Mouse (Mus musculus): ENCODE data around the gene Tekt4. TPM values are rescaled to one million over a fixed set of nuclear protein-coding genes. Genes with fewer than 3 reads are reported as not detected.

Gene Tekt4
- polyA plus RNA-seq, 1 experiment from 2014 or later, result 0.22 TPM

DNA sequence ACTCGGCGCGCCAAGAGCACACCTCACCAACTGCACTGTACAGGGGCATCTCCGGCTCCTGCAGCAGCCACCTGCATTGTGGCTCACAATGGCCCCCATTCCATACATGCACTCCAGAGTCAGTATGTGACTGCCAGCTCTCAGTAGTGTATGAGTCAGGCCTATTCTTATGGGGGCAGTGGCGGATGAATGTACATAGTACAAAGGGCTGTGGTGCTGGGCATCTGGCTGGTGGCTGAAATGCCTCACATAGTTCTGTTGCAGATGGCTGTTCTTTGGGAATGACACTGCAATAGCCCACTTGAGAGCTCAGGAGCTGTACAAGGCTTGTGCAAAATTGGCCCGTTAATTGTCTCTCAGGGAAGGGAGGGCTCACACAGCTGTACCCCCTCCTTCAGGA is 27.7 kb downstream of the Tekt4 start:
- H3K27ac ChIP-seq (replicated peaks), result no peak overlapping the region
- H3K9me3 ChIP-seq, result no peaks in the 10 kb centered on the region
- no peak overlapping the region for H3K4me2 ChIP-seq (replicated peaks)
- ATAC-seq (ENCODE audit: low FRiP score, low read depth), result no peak
- H3K4me3 ChIP-seq, result no peak overlapping the region
- peaks cover 26% of the 10 kb centered on the region for H3K27me3 ChIP-seq
- H3K9ac ChIP-seq (replicated peaks), result no peak overlapping the region
- WGBS, result 91% methylated on average over 6 of the region's 6 CpGs
- 0 out of 2 replicates have a peak, but pooled peaks cover 2% of the 10 kb centered on the region for H3K4me1 ChIP-seq
- no peaks in the 10 kb centered on the region for H3K36me3 ChIP-seq

DNA sequence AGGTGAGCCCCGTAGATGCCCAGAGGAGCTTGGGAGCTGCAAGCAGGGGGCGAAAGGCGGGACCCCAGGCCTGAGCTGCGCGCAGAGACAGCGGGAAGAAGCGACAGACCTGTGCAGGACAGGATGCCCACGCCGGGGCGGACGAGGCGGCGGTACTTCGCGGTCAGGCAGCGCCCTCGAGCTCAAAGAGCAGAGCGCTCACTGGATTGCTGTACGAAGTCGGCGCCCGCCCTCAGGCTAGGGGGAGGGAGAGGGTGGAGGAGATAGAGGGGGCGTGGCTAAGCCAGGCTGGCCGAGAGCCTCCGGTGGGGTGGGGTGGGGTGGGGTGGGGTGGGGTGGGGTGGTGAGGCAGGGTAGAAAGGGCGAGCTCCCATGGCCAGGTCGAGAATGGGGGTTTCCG is 42.6 kb downstream of the Tekt4 start, which contains the start of gene Sstr5:
Gene Sstr5, minus strand, starts transcription at position 276 of the 400 bp plus-strand sequence.
- H3K4me2 ChIP-seq (replicated peaks), result peak within 1 kb of the TSS; percentile 52
- WGBS, result 1% methylated on average over 20 of the region's 28 CpGs
- no peak within 1 kb of the TSS for H3K27ac ChIP-seq (replicated peaks)
- ATAC-seq (ENCODE audit: low FRiP score, low read depth), result no peak
- peak within 1 kb of the TSS; percentile 35 for H3K4me3 ChIP-seq
- peak within 1 kb of the TSS; percentile 31; the same call in 1 of the 2 replicates for H3K9ac ChIP-seq (replicated peaks)
- no peaks in the 10 kb centered on the region for H3K36me3 ChIP-seq
- peaks cover 9% of the 10 kb centered on the region for H3K4me1 ChIP-seq
- no peaks in the 10 kb centered on the region for H3K9me3 ChIP-seq
- H3K27me3 ChIP-seq, result peaks cover 64% of the 10 kb centered on the region

DNA sequence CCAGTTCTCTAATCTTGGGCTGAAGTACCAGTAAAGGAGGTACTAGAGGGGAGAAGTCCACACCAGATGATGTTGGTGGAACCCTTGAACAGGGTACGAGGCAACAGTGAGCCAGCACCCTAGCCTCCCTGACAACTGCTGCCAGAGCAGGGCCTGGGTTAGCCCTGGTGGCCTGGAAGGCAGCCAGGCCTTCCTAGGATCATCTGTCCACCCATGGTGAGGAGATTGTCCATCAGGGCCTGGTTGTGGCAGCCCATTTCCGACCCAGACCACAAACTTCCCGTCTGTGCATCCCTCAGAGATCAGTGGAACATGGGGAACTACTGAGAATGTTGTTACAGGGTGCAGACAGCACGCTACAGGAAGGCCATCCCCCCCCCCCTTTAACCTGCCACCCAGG is 48.2 kb downstream of the Tekt4 start:
- Histone ChIP-seq H3K27ac (replicated peaks) (no peak overlapping the region), H3K4me3 (no peak overlapping the region), H3K36me3 (no peaks in the 10 kb centered on the region), H3K9ac (replicated peaks) (no peak overlapping the region), H3K4me2 (replicated peaks) (no peak overlapping the region), H3K27me3 (peaks cover 39% of the 10 kb centered on the region), H3K9me3 (no peaks in the 10 kb centered on the region), H3K4me1 (no peaks in the 10 kb centered on the region)
- WGBS, result 74% methylated on average over 4 of the region's 4 CpGs
- no peak for ATAC-seq (ENCODE audit: low FRiP score, low read depth)

DNA sequence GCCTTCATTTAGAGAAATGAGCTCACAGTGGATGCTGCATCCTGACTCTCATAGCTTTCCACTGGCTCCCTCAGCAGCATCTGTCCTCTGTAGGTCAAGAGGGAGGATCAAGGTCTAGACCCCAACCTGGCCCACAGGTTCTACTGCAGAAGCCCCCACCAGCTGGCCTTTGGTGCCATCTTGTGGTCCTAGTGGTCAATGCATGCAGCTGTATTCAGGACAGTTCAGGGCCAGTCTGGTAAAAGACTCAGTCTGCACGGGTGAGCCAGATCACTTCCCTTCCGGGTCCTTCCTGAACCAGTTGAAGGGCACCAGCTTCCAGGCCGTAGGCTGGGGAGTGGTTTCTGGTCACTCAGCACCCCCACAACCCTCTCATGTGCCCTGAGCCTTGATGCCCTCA is 53.4 kb downstream of the Tekt4 start:
- H3K9ac ChIP-seq (replicated peaks), result no peak overlapping the region
- H3K9me3 ChIP-seq, result no peaks in the 10 kb centered on the region
- H3K36me3 ChIP-seq, result no peaks in the 10 kb centered on the region
- no peaks in the 10 kb centered on the region for H3K4me1 ChIP-seq
- no peak overlapping the region for H3K4me3 ChIP-seq
- peaks cover 16% of the 10 kb centered on the region; the same call in 1 of the 2 replicates for H3K27me3 ChIP-seq
- H3K4me2 ChIP-seq (replicated peaks), result no peak overlapping the region
- 28% methylated on average over 3 of the region's 3 CpGs for WGBS
- H3K27ac ChIP-seq (replicated peaks), result no peak overlapping the region
- ATAC-seq (ENCODE audit: low FRiP score, low read depth), result no peak

DNA sequence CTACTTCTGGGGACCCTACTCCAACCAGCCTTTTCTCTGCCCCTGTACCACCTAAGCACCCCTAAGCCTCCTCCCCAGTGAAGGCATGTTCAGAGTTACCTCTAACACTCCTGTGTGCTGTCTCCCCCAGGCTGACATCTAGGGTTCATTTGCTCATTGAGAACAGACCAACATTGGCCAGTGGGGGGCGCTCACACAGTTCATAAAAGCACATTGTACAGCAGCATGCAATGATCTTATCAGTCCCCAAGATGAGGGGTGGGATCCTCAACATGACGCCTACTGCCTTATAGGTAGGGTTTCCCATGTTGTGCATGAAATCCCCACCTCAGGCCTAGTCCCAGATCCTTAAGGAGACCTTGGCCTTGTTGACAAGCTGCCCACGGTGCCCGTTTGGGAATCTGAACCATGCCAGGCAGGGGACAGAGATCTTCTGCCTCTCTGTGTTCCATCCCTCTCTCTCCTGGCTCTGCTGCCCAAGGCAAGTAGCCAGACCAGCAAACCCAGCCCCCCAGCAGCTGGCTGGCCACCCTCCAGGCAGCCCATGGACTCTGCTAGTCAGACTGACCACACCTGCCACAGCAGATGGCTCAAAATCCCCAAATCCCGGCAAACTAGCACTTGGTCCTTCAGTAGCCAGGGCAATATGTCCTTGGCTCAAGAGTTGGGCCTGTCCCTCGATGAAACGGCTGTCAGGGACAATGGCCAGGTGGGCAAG is 54.6 kb downstream of the Tekt4 start:
- H3K9ac ChIP-seq (replicated peaks), result no peak overlapping the region
- H3K36me3 ChIP-seq, result no peaks in the 10 kb centered on the region
- no peak overlapping the region for H3K4me3 ChIP-seq
- no peak overlapping the region for H3K4me2 ChIP-seq (replicated peaks)
- no peak for ATAC-seq (ENCODE audit: low FRiP score, low read depth)
- no peaks in the 10 kb centered on the region for H3K4me1 ChIP-seq
- no peaks in the 10 kb centered on the region for H3K9me3 ChIP-seq
- H3K27me3 ChIP-seq, result peaks cover 16% of the 10 kb centered on the region; the same call in 1 of the 2 replicates
- no peak overlapping the region for H3K27ac ChIP-seq (replicated peaks)
- WGBS, result 56% methylated on average over 7 of the region's 7 CpGs

DNA sequence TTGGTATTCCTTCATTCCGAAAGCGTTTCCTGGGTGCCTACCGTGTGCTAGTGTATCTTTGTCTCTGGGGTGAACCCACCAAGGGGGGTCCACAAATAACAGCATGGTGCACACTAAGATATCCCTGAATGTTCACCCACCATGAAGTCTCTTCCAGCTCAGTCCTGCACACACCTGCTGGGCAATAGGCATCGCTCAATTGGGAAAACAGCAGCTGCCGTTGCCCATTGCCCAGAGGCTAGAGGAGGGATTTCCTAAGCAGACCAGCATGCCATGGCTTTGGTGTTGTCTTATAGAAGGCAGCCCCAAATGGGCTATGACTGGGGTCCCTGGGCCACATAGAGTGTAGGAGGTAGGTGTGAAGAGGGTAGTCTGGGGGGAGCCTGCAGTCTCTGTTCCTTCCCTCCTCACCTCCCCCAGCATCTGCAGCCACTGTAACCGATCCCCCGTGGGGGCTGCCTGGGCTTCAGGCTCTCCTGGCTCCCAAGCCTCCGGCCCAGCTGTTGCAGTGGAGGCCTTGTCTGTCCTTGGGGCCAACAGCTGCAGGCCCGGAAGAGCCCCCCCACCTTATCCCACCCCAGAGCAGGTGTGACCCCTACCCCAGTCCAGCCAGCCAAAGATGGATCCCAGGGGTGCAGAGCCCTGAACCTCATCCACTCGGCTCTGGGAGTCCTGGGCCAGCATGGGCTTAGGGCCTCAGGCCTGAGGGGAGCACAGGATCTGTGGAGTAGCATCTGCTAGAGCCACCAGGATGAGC is 55.8 kb downstream of the Tekt4 start:
- 0 out of 2 replicates have a peak overlapping the region, but pooled peaks have one; percentile 24 for H3K9ac ChIP-seq (replicated peaks)
- no peak overlapping the region for H3K27ac ChIP-seq (replicated peaks)
- ATAC-seq (ENCODE audit: low FRiP score, low read depth), result no peak
- no peak overlapping the region for H3K4me2 ChIP-seq (replicated peaks)
- H3K36me3 ChIP-seq, result no peaks in the 10 kb centered on the region
- no peaks in the 10 kb centered on the region for H3K9me3 ChIP-seq
- H3K4me3 ChIP-seq, result no peak overlapping the region
- H3K27me3 ChIP-seq, result peaks cover 16% of the 10 kb centered on the region; the same call in 1 of the 2 replicates
- WGBS, result 81% methylated on average over 8 of the region's 10 CpGs
- H3K4me1 ChIP-seq, result no peaks in the 10 kb centered on the region

DNA sequence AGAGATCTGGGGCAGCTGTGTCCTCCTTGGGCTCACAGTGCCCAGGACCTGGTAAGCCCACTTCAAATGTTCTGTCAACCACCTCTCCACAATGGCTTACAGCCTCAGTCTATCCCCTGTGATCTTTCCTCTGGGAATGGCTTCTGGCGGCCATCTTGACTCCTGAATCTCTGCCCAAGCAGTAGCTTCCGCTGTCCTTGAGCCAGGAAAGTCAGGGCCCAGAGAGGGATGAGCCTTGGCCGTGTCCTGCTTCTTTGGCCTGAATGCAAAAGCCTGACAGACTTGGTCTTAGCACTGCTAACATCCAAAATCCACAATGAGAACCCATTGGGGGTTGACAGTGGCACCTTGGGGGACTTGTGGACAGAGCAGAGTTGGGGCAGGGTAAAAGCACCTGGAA is 57.5 kb downstream of the Tekt4 start:
- Histone ChIP-seq H3K27me3 (0 out of 2 replicates have a peak, but pooled peaks cover 9% of the 10 kb centered on the region), H3K9me3 (no peaks in the 10 kb centered on the region), H3K9ac (replicated peaks) (no peak overlapping the region), H3K4me1 (no peaks in the 10 kb centered on the region), H3K4me3 (no peak overlapping the region), H3K4me2 (replicated peaks) (no peak overlapping the region), H3K27ac (replicated peaks) (no peak overlapping the region), H3K36me3 (no peaks in the 10 kb centered on the region)
- ATAC-seq (ENCODE audit: low FRiP score, low read depth), result no peak
- WGBS, result 85% methylated on average over 3 of the region's 3 CpGs

DNA sequence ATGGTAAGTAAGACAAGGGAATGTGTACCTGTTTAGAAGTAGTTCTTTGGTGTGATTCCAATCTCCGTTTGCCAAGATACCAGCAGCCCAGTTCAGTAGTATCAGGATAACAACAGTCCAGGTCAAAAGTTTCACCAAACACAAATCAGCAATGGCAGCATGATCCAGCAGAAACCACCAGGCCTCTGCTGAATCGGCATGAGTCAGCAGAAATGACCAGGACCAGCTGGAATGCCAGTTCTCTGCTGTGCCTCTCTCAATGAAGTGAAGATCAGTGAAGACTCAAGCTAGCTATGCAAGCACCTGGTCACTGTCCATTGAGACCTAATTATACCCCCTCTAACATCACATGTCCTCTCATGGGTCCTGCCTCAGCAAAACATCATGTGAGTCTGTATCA is 59.6 kb downstream of the Tekt4 start:
- H3K4me1 ChIP-seq, result peaks cover 6% of the 10 kb centered on the region; the same call in 1 of the 2 replicates
- ATAC-seq (ENCODE audit: low FRiP score, low read depth), result no peak
- H3K27me3 ChIP-seq, result no peaks in the 10 kb centered on the region
- no peak overlapping the region for H3K4me2 ChIP-seq (replicated peaks)
- H3K9me3 ChIP-seq, result no peaks in the 10 kb centered on the region
- no peak overlapping the region for H3K27ac ChIP-seq (replicated peaks)
- H3K9ac ChIP-seq (replicated peaks), result no peak overlapping the region
- H3K36me3 ChIP-seq, result no peaks in the 10 kb centered on the region
- WGBS, result 88% methylated on average over 2 of the region's 2 CpGs
- H3K4me3 ChIP-seq, result no peak overlapping the region

DNA sequence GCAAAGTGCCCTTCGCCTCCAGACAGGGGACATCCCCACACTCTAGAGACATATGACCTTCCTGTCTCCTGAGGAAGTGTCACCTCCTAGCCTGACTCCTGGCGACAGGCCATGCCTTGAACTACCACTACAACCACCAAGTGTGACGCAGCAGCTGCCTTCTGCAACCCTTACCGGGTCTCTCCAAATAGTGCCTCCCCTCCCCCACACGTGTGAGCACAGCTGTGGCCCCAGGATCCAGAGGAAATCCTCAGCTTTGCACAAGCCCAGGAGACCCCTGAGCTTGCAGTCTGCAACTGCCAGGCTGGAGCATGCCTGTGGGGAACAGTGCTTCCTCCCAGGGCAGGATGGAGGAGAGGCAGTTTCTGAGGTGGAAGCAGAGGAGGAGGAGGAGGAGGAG is 61.9 kb downstream of the Tekt4 start:
- no peak for ATAC-seq (ENCODE audit: low FRiP score, low read depth)
- Histone ChIP-seq H3K9me3 (no peaks in the 10 kb centered on the region), H3K9ac (replicated peaks) (no peak overlapping the region), H3K4me3 (no peak overlapping the region), H3K27ac (replicated peaks) (no peak overlapping the region), H3K36me3 (no peaks in the 10 kb centered on the region), H3K4me2 (replicated peaks) (no peak overlapping the region), H3K4me1 (peaks cover 11% of the 10 kb centered on the region; the same call in 1 of the 2 replicates), H3K27me3 (peaks cover under 1% of the 10 kb centered on the region; the same call in 1 of the 2 replicates)
- WGBS, result 47% methylated on average over 5 of the region's 5 CpGs

DNA sequence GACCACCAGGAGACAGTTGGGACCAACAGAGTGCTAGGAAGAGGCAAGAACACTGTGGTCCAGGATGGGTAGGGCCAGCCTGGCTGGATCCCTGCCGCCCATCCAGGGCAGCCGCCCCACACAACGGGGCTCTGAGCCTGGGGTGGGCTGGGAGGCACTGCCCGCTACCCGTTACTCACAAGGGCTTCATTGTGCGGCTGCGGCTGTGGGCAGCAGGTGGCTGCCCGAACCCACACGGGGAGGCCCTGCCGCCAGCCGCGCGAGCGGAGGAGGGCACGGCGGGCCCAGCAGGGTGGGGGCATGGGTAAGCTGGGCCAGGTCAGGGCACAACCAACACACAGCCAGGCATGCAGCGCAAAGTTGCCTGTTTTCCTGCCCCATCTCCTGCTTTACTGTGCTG is 63.7 kb downstream of the Tekt4 start:
- H3K9ac ChIP-seq (replicated peaks), result no peak overlapping the region
- H3K27me3 ChIP-seq, result peaks cover 8% of the 10 kb centered on the region
- ATAC-seq (ENCODE audit: low FRiP score, low read depth), result no peak
- no peak overlapping the region for H3K27ac ChIP-seq (replicated peaks)
- peaks cover 11% of the 10 kb centered on the region; the same call in 1 of the 2 replicates for H3K4me1 ChIP-seq
- H3K36me3 ChIP-seq, result no peaks in the 10 kb centered on the region
- no peak overlapping the region for H3K4me2 ChIP-seq (replicated peaks)
- H3K9me3 ChIP-seq, result no peaks in the 10 kb centered on the region
- no peak overlapping the region for H3K4me3 ChIP-seq
- WGBS, result 82% methylated on average over 17 of the region's 17 CpGs

DNA sequence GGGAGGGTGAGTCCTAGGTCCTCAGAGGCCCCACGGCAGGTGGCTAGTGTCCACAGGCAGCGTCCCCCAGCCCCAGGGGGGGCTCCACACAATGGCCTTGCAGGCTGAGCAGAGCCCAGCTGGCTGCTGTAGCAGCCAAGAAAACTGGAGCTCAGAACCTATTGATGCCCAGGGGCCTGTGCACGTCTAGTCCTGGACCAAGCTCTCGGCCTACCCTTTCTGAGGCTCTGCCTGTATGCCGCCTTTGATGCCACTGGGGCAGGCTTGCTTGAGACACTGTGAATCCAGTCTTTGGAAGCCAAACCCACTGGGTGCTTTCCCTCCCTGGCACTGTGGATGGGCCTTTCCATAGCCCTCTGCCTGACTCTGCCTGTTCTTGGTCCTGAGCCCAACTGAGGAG is 65.1 kb downstream of the Tekt4 start:
- Histone ChIP-seq H3K4me2 (replicated peaks) (no peak overlapping the region), H3K4me1 (peaks cover 11% of the 10 kb centered on the region; the same call in 1 of the 2 replicates), H3K4me3 (no peak overlapping the region), H3K9me3 (no peaks in the 10 kb centered on the region), H3K27ac (replicated peaks) (no peak overlapping the region), H3K27me3 (peaks cover 8% of the 10 kb centered on the region), H3K36me3 (no peaks in the 10 kb centered on the region), H3K9ac (replicated peaks) (no peak overlapping the region)
- 60% methylated on average over 5 of the region's 5 CpGs for WGBS
- no peak for ATAC-seq (ENCODE audit: low FRiP score, low read depth)

DNA sequence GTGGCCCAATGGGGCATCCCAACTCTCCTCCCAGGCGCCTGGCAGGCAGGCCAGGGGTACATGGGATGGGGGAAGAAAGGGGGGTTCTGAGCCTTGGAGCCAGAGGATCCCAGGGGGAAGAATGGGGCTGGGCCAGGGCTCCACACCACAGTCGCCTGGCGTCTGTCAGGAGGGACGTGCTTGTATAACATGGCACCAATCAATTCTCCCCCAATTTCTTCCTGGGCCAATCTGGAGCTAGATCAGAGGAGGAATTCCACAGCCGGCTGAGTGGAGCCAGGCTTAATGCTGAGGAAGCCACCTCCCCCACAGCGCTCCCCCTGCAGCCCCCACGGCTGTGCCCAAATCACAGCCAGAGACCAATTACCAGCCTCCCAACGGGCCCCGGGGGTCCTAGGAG is 66.1 kb downstream of the Tekt4 start:
- no peak overlapping the region for H3K4me2 ChIP-seq (replicated peaks)
- no peaks in the 10 kb centered on the region for H3K36me3 ChIP-seq
- H3K9me3 ChIP-seq, result no peaks in the 10 kb centered on the region
- peaks cover 8% of the 10 kb centered on the region for H3K27me3 ChIP-seq
- no peak overlapping the region for H3K9ac ChIP-seq (replicated peaks)
- H3K27ac ChIP-seq (replicated peaks), result no peak overlapping the region
- H3K4me3 ChIP-seq, result no peak overlapping the region
- no peak for ATAC-seq (ENCODE audit: low FRiP score, low read depth)
- peaks cover 11% of the 10 kb centered on the region; the same call in 1 of the 2 replicates for H3K4me1 ChIP-seq
- 65% methylated on average over 9 of the region's 9 CpGs for WGBS

All from midbrain, embryonic 12.5 days (tissue).